Mouse (Mus musculus): ENCODE measurements at regions not wholly inside any gene's neighbourhood (a gene's known extent, or its start where the extent isn't known, plus 50 kb on each side); places are given as distances from the start of the nearest gene placed in this dataset.
"Not testable (repeated sequence)": the region's sequence is repeated elsewhere in the genome, so short reads cannot be mapped to it uniquely, and the experiment has no call there.

DNA sequence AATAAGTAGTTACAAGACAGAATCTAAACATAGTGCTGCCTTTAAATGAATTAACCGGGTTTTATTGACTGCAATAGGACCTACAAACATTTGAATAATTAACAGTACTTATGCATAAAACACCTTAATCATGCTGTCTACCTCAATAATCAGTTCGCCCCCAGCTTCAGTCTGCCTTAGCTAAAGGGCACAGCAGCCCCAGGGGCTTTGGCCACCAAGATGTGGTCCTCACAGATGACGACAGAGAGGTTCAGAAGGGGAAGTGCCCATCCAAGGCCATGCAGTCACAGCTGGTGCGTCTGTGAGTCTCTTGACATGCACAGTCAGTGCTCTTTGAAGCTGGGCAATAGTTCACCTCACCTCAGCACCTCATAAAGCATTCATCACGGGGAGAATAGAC, 452.8 kb upstream of the Jmjd1c start:
- DNase-seq, result no peak

- DNase-seq, result no peak
These were observed 438.4 kb upstream of the Jmjd1c start for GRCm38 (mm10) chr10:66657520-66657919.

DNA sequence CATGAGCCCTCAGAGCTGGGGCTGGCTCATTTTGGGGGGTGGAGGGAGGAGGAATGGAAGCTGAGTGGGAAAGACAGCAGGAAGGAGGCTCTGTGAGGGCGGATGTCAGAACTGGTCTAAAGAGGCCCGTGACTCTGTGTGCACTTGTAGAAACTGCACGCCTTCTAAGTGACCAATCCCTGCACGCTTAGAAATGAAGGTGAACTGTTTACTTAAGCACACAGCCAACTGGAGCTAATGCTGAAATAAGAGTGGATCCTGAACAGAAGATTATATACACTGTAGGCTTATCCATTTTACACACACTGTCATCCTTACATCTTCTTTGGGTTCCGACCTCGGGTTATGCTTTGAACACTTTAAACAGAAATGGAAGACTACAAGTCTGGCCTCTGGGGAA, 412.8 kb upstream of the Jmjd1c start:
- DNase-seq, result no peak

DNA sequence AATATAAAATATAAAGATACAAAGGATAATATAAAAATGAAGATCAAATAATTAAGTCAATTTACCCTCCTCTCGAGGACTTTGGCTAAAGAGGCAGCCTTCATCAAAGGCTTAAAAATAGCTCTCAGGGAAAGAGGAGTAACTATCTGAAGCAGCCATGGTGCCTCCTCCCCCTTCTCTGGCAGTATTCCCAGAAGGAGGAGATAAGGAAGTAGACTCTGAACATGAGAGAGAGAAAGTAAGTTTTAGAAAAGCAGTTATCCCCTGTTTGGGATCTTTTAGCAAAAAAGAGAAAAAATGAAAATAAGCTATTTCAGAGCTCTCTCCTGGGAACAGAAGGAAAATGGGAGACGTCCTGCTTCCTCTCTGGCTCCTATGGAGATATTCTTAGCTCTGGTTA, 406.7 kb upstream of the Jmjd1c start:
- not testable (repeated sequence) for DNase-seq

GRCm38 (mm10) chr10:66694549-66695285, 401.2 kb upstream of the Jmjd1c start:
- no peak for DNase-seq

- DNase-seq, result not testable (repeated sequence)
These were observed 381.0 kb upstream of the Jmjd1c start for GRCm38 (mm10) chr10:66714926-66715325.

- DNase-seq, result peak; percentile 42
These were observed 378.0 kb upstream of the Jmjd1c start for GRCm38 (mm10) chr10:66717909-66718308.

DNA sequence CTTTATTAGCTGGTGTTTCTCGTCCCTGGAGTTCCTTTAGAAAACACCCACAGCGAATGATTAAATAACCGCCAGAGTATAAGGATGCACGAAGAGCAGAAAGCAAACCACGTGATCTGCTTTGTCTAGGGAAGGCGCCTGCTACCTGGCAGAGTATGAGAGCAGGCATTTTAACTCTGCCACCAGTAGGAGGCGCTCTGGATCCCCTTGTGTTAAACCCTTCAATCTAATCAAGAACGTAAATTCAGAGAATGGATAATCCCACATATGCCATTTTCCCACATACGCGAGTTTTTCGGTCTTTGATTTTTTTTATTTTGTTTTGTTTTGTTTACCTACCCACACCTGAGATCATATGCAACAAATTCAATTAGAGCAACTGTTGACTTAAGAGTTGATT, 376.1 kb upstream of the Jmjd1c start:
- DNase-seq, result no peak

DNA sequence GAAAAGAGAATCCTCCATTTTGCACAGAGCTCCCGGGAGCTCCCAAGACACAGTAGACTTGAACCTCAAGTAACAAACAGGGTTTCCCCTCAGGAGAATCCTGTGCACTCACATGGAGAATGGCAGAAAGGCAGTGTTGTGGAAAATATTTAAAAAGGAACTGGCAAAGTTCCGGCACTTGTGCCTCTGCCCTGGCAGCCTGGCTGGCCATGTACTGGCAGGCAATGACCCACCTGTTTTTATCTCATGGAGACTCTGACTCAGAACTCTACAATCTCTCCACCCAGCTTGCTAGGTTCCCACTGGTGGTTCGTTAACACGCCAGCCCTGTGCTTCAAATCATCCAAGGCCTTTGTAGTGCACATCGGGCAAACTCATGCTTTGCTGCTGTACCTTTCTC, 362.3 kb upstream of the Jmjd1c start:
- DNase-seq, result peak; percentile 53

GRCm38 (mm10) chr10:66734853-66735252, 361.1 kb upstream of the Jmjd1c start:
- peak; percentile 35 for DNase-seq

DNA sequence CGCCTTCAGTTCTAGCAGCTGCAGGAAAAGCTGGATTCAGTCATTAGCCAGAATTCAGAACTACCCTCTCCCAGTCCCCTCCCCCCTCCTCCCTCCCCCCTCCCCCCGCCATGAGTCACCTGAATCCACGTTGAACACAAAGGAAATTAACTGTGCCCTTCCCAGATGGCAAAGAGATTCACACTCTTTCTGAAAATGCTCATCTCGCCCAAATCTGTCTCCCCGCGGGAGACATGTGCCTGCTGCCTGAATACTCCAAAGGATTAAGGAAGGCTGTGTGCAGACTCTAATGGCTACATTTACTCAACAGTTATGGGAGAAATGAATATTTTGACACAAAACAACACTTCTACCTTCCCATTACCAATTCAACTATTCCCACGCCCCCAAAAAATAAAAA, 356.9 kb upstream of the Jmjd1c start:
- no peak for DNase-seq

GRCm38 (mm10) chr10:66741819-66742218, 354.1 kb upstream of the Jmjd1c start:
- peak; percentile 30 for DNase-seq

DNA sequence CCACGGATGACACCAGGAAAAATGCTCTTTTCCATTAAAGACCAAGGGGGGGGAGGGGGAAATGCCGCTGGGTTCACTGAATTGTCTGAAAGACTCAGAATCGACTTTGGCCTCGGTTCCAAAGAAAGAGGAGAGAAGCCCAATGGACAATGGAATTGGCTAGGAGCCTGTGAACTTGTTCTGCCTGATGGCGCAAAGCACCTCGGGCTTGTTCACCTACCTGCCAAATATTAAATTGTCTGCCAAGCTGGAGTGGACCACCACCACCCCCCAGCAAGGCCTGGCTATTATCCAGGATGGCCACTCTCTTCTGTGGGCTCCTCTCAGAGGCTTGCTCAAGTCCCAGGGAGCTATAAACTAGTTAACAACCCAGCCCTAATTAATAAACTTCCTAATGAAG, 352.7 kb upstream of the Jmjd1c start:
- DNase-seq, result no peak

- DNase-seq, result no peak
These were observed 350.1 kb upstream of the Jmjd1c start for GRCm38 (mm10) chr10:66745871-66746270.

DNA sequence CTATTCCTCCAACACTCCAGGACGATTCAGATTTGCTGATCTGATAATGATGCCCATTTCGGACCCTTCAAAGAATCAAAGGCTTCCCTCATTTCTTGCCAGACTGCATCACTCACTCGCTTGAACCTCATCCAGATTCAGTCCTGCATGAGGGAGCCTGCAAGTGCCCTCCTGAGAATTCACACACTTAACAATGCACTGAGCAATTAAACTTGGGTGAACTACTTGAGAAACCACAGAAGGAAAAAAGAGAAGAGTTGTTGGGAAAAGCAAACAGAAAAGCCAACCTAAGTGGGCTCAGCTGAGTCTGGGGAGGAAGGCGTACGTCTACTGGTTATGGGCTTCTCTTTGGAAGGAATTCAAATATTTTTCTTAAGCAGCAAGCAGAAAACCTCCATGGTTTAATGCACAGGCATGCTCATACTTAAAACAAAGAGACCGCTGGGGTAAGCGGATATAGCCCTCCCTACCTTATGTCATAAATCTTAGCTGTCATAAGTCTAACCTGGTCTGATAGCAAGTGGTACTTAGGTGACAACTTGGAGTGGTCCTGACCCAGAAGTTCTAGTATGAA, 343.6 kb upstream of the Jmjd1c start:
- DNase-seq, result no peak

- DNase-seq, result no peak
These were observed 339.1 kb upstream of the Jmjd1c start for GRCm38 (mm10) chr10:66756866-66757265.

DNA sequence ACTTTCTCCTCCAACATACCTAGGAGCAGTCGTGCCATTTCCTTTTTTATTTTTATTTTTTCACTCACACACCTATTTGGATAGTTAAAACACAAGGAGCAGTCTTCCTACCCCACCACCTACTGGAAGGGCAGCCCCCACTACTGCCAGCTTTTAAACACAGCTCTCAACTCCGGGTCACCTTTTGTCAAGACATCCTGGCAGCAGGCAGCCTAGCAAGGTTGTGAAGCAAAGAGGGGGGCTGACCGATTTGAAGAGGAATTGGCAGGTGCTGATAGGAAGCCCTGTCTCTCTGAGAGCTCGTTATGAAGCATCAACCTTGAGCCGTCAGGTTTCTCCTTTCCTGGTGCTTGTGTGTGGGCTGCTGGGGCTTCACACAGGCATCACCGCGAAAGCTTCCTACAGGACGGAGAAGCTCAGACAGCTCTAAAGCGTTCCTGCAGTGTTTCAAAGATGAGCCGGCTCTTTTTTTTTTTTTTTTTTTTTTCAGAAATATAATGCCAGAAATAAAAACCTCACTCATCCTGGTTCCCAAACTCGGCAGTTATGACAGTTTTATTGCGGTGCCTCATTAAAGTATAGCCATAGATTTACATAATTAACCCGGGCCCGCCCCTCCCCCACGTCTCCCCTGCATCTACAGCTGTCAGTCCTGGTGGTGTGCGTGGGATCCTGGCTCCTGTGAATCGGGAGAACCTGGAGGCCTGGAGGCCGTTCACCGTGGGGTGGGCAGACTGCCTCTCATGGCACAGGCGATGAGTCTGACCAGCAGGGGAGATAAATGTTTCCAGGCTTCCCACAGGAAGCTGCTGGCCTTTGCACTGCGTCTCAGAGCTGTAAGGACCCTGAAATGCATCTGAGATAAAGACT, 325.5 kb upstream of the Jmjd1c start:
- peak; percentile 61 for DNase-seq

DNA sequence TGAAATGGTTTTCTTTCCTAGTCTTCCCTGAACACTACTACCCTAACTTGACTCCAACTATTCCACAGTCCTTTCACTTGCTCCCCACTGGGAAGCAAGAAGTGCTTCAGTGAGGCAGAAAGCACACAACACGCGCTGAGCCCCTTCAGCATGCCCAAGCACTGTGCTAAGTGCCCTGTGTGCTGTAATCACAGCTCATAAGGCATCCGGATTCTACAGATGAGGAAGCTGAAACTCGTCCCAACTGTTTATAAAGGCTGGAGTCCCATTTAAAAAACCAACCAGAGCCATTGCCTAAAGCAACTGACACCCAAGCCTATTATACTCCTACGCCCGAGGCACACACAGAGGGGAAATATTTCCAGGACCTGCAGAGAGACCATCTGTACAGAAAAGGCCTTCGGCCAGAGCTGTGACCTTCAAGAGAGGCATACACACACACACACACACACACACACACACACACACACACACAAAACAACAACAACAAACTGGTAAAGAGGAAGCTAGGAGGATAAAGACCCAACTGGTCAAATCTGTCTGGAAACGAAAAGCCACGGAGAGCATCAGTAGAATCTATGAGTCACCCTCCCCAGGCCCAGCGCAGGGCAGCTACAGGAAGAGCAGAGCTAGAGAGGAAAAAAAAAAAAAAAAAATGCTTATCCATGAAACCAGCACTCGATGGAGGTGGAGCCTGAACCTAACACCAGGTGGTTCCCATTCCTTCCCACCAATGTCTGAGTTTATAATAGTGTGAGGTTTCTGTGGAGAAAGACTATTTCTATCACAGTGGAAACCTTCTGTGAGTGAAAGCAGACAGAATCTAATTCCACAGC, 315.4 kb upstream of the Jmjd1c start:
- DNase-seq, result peak; percentile 80

GRCm38 (mm10) chr10:66781171-66781510, 314.8 kb upstream of the Jmjd1c start:
- DNase-seq, result no peak

DNA sequence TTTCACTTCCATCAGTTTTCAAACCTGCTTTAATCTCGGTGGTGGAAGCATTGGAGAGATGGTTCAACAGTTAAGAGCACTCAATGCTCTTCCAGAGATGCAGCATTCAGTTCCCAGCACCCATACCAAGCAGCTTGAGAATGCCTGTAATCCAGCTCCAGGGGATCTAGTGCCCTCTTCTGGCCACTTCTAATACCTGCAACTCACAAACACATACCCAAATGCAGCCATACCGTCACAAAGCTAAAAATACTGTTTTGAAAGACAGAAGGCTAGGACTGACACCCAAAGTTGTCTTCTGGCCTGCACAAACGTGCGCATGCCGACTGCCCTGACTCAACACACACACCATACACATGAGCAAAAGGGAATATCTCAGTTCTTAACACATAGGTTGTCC, 313.9 kb upstream of the Jmjd1c start:
- no peak for DNase-seq

DNA sequence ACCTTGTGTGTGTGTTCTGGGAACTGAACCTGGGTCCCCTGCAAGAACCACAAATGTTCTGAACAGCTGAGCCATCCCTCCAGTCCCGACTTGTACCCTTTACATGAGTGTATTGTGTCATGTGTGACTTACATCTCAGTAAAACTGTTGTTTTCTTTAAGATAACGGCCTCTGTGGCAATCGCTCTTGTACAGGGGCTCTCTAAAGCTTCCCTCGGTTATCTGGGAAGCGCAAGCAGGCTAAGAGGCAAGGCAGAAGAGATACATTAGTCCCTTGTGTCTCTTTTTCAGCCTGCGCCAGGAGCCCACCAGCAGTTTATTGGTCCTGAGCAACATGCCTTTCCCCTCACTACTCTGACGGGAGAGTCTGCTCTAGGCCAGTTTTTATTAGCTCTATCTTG, 308.1 kb upstream of the Jmjd1c start:
- DNase-seq, result no peak

DNA sequence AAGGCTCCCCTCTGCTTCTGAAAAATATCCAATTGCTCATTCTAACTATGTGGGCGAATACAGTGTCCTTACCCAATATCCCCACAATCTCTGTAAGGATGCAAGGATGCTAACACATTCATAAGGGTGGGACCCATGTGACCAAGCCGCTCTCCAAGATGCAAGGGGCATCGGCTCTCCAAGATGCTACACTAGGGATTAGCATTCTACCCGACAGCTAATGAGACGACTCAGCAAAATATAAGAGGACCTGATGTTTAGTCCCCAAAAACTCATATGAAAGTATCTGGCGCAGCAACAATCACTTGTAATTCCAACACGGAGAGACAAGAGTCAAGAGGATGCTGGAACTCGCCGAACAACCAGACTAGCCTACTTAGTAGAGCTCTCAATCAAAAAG, 299.6 kb upstream of the Jmjd1c start:
- DNase-seq, result no peak

DNA sequence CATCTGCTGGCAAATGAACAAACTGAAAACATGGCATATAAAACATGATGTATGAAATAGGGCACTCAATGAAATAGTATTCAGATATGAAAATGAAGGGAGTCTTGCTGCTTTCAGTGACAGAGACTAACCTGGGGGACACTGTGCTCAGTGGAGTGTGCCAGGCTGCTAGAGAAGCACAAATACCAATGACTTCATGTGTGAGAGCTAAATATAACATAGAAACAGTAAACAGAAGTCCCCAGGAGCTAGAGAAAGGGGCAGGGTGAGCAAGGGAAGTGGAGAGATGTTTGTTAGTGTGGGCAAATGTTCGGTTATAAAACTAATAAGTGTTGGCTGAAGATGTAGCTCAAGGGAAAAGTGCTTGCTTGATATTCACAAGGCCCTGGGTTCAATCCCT, 293.2 kb upstream of the Jmjd1c start:
- no peak for DNase-seq
